Mouse (Mus musculus) G1E (cell line): Measurements from ENCODE around the gene Slc23a2. TPM values are rescaled to one million over a fixed set of nuclear protein-coding genes. Genes with fewer than 3 reads are reported as not detected.

Source experiments
- ATAC-seq: 2 replicates; pipeline ENCODE4 v1.8.0; 2016; ENCODE audit warnings: mild to moderate bottlenecking; ENCODE audit not compliant: insufficient number of reproducible peaks, poor library complexity, low FRiP score, severe bottlenecking; ENCODE audit errors: extremely low read depth
- DNase-seq: peaks from one replicate; pipeline ENCODE4 v3.0.0; 2012; ENCODE audit warnings: low spot score
- H3K27me3 ChIP-seq: 2 replicates; pipeline ENCODE4 v1.6.1; 2012; ENCODE audit warnings: mild to moderate bottlenecking, low read length, inconsistent platforms; ENCODE audit not compliant: insufficient read depth
- H3K36me3 ChIP-seq: replicated peaks from 2 replicates; pipeline ENCODE3; 2012; ENCODE audit warnings: mild to moderate bottlenecking, inconsistent platforms
- H3K4me1 ChIP-seq: 2 replicates; pipeline ENCODE4 v1.6.1; 2012; ENCODE audit warnings: low read depth, low read length, inconsistent platforms, mixed read lengths; ENCODE audit not compliant: insufficient read depth
- H3K4me3 ChIP-seq: 2 replicates; pipeline ENCODE4 v1.5.1; 2012; ENCODE audit warnings: low read depth, mild to moderate bottlenecking, inconsistent platforms, low read length, moderate library complexity, mixed read lengths
- H3K9me3 ChIP-seq: replicated peaks from 2 replicates; pipeline ENCODE4 v1.6.1; 2012; ENCODE audit warnings: inconsistent platforms
- CTCF ChIP-seq: IDR thresholded peaks from 2 replicates; pipeline ENCODE4 v1.5.1; 2012; ENCODE audit warnings: low read depth, low read length, inconsistent platforms, mixed read lengths
- GATA1 ChIP-seq: IDR thresholded peaks from 2 replicates; pipeline ENCODE4 v1.6.1; 2012; ENCODE audit warnings: borderline replicate concordance, low read length, inconsistent platforms, mixed read lengths
- GATA2 ChIP-seq: IDR thresholded peaks from 2 replicates; pipeline ENCODE4 v1.6.1; 2012; ENCODE audit warnings: low read depth, low read length, inconsistent platforms, borderline replicate concordance
- POLR2AphosphoS5 ChIP-seq: IDR thresholded peaks from 2 replicates; pipeline ENCODE4 v1.6.1; 2012; ENCODE audit warnings: low read depth, low read length, inconsistent platforms; ENCODE audit not compliant: insufficient replicate concordance
- TAL1 ChIP-seq: conservative IDR thresholded peaks from 2 replicates; pipeline ENCODE4 v1.6.1; 2012; ENCODE audit warnings: low read depth, low read length, inconsistent platforms, mixed read lengths
- polyA plus RNA-seq: library from polyadenylated mRNA; stranded (reverse); fragments of >175 nt; gene quantifications from 2 replicates; pipeline ENCODE4 v1.2.3, GENCODE M21; 2012
- total RNA-seq, 2 experiments: library from RNA; stranded (forward) in 1 of 2; stranded (reverse) in 1 of 2; fragments of 200-1000 nt in 1 of 2; fragments of >200 nt in 1 of 2; fragmentation: Nextera tagmentation in 1 of 2; gene quantifications; 2 replicates each; pipeline ENCODE4 v1.2.3; 2014 to 2017

Slc23a2 gene
- total and polyA plus RNA-seq, 3 experiments = 2.6 to 13.4 (median 12.5) TPM

DNA sequence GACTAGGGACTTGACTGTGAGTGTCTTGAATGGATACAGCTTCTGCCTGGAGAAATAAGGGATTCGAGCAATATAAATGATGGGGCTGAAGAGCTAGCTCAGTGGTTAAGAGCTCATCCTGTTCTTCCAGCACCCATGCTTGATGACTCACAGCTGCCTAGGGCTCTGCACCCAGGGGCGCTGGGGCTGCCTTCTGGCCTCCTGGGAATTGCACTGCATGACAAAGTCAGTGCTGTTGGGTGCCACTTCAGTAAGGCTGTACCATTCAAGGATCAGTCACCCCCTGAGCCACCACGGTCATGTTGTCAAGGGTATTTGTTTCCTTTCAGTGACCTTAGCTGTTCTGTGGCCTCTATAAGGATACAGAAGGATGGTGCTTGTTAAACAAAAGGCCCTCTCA, 81.1 kb downstream of the Slc23a2 start:
- no peaks in the 10 kb centered on the region for H3K4me1 ChIP-seq
- H3K9me3 ChIP-seq = no peaks in the 10 kb centered on the region
- ATAC-seq = no peak
- H3K36me3 ChIP-seq = peaks cover 16% of the 10 kb centered on the region
- no peaks in the 10 kb centered on the region for H3K27me3 ChIP-seq
- H3K4me3 ChIP-seq = no peak overlapping the region
- TF ChIP-seq GATA2 = no peak
- no peak for TF ChIP-seq TAL1
- no peak for TF ChIP-seq GATA1
- no peak for TF ChIP-seq CTCF
- no peak for TF ChIP-seq POLR2AphosphoS5
- no peak for DNase-seq

- peaks cover 26% of the 10 kb centered on the region for H3K36me3 ChIP-seq
- H3K4me3 ChIP-seq = no peak overlapping the region
- DNase-seq (no peak), ATAC-seq (no peak)
- no peaks in the 10 kb centered on the region for H3K27me3 ChIP-seq
- no peaks in the 10 kb centered on the region for H3K9me3 ChIP-seq
- H3K4me1 ChIP-seq = no peaks in the 10 kb centered on the region
- TF ChIP-seq TAL1 = no peak
- no peak for TF ChIP-seq POLR2AphosphoS5
- TF ChIP-seq CTCF = no peak
- no peak for TF ChIP-seq GATA1
- no peak for TF ChIP-seq GATA2
Measured at GRCm38 (mm10) chr2:132061884-132062283, 83.0 kb downstream of the Slc23a2 start.

DNA sequence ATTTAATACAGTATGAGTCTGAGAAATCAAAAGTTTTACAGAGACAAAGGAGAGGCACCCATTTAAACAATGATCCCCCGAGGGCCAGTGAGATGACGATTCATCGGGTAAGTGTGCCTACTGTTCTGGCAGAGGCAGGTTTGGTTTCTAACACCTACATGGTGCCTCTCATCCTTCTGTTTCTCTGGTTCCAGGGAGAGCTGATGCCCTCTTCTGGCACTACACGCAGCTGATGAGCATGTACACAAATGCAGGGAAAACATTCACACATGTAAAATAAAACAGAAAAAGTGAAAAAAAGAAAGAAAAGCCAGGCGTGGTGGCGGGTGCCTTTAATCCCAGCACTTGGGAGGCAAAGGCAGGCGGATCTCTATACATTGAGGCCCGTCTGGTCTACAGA, 85.0 kb downstream of the Slc23a2 start:
- Histone ChIP-seq H3K4me3 (no peak overlapping the region), H3K27me3 (no peaks in the 10 kb centered on the region), H3K4me1 (no peaks in the 10 kb centered on the region), H3K36me3 (peaks cover 37% of the 10 kb centered on the region), H3K9me3 (no peaks in the 10 kb centered on the region)
- no peak for ATAC-seq
- TF ChIP-seq TAL1 (no peak), GATA1 (no peak), POLR2AphosphoS5 (no peak), GATA2 (no peak), CTCF (no peak)
- DNase-seq = no peak

- no peaks in the 10 kb centered on the region for H3K4me1 ChIP-seq
- H3K4me3 ChIP-seq = no peak overlapping the region
- H3K9me3 ChIP-seq = no peaks in the 10 kb centered on the region
- TF ChIP-seq CTCF (no peak), GATA1 (no peak), POLR2AphosphoS5 (no peak), GATA2 (no peak), TAL1 (no peak)
- H3K27me3 ChIP-seq = no peaks in the 10 kb centered on the region
- no peak for ATAC-seq
- no peak for DNase-seq
- H3K36me3 ChIP-seq = peaks cover 32% of the 10 kb centered on the region
Measured at GRCm38 (mm10) chr2:132055349-132055753, 89.6 kb downstream of the Slc23a2 start.

DNA sequence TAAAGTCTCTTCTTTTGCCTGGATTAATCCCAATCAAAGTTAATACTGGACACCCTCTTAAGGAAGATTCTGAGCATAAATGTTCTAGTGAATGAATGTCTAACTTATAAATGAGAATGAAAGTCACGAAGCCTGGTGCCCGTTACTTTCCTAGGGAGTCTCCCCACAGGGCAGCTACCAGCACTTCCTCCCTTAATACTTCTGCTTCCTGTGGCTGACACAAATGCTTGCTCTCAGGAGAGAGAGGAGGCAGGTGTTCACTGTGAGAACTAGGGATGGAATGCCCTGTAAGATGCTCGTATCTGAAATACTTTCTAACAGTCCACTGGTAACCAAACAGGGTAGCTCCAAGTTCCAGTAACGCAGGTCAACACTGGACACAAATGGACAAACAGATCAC, 91.1 kb downstream of the Slc23a2 start:
- TF ChIP-seq GATA1 (no peak), GATA2 (no peak), POLR2AphosphoS5 (no peak), TAL1 (no peak), CTCF (no peak)
- H3K4me3 ChIP-seq = no peak overlapping the region
- no peak for ATAC-seq
- H3K4me1 ChIP-seq = no peaks in the 10 kb centered on the region
- no peaks in the 10 kb centered on the region for H3K9me3 ChIP-seq
- 0 out of 2 replicates have a peak, but pooled peaks cover 1% of the 10 kb centered on the region for H3K27me3 ChIP-seq
- DNase-seq = no peak
- peaks cover 30% of the 10 kb centered on the region for H3K36me3 ChIP-seq

DNA sequence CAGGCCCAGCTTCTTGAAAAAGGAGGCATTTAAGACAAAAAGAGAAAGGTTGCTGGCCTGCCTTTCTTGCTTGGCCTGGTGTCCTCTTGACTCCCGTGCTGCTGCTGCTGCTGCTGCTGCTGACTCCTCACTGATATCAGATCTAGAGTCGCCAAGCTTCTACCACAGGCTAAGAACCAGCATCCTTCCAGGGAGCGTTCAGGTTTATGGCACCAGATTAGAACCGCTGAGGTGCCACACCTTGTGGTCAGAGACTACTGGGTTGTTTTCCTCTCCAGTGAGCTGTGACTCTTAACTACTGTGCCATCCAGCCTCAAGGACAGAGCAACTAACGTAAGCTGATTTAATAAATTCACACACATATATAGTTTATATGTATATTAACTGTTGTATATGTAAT, 93.1 kb downstream of the Slc23a2 start:
- no peak for DNase-seq
- H3K36me3 ChIP-seq = peaks cover 20% of the 10 kb centered on the region
- TF ChIP-seq GATA1 (no peak), TAL1 (no peak), CTCF (no peak)
- H3K9me3 ChIP-seq = no peaks in the 10 kb centered on the region
- no peaks in the 10 kb centered on the region for H3K4me1 ChIP-seq
- H3K4me3 ChIP-seq = no peak overlapping the region
- ATAC-seq = no peak
- H3K27me3 ChIP-seq = peaks cover 6% of the 10 kb centered on the region; the same call in 1 of the 2 replicates
